Mouse (Mus musculus): Measurements from ENCODE around the gene Fbxo24.

The Fbxo24 gene

GRCm38 (mm10) chr5:137562965-137563364 lies 65.8 kb downstream of the Fbxo24 start:
- DNase-seq (ENCODE audit: low spot score in 2 of 2) = no peak

Measured in spleen, postnatal 36 days (tissue).